In the genomic region with DNA sequence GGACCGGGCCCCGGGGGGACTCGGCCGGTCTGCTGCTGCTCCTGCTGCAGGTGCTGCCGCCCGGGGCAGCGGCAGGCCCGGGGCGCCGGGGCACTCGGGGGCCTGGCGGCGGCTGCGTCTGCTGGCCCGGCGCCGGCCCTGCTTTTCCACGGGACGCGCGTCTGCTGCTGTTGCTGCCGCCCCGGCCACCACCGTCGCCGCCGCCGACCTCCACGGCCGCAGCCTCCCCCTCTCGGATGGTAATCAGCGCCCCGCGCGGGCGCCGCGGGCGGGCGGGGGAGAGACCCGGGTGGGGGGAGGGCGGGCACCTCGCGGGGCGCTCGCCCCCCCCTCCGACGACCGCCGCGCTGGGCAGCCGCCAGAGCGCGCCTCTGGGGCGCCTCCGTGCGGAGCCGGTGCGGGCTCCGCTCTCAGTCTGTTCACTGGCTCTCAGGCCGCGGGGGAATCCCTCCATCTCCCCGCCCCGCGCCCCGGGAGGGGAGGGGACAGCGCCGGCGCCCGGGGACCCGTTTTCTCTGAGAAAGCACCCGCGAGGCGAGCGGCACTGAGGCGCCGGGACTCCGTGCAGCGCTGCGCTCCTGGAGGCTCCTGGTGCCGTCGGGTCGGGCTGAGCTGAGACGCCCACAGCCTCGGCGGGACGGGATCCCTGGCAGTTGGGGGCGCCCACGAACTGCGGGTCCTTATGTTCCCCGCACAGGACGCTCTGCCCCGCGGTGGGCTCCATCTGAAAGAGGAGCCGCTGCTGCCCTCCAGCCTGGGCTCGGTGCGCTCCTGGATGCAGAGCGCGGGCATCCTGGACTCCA, we compare ENCODE assay signal across 8 mouse cellular contexts. TPM values are rescaled to one million over a fixed set of nuclear protein-coding genes. Genes with fewer than 3 reads are reported as not detected.
DNase-seq lines count a peak whose midpoint lies in the region; ATAC-seq and TF ChIP-seq lines count a peak whose summit lies in the region.

No protein-coding gene starts in this region.

- H3K9ac ChIP-seq in embryonic facial prominence, embryonic 11.5 days (replicated peaks; ENCODE audit: low read length) = peak overlapping the region; percentile 78
- peak overlapping the region; percentile 88 for H3K9ac ChIP-seq in midbrain, embryonic 16.5 days (ENCODE audit: low read depth, low read length)

- no peak overlapping the region; the same call in 1 of the 2 replicates for H3K27ac ChIP-seq in embryonic facial prominence, embryonic 11.5 days (replicated peaks; ENCODE audit: low read depth, low read length)
- peak overlapping the region; percentile 82 for H3K27ac ChIP-seq in limb, embryonic 10.5 days
- peak overlapping the region; percentile 80 for H3K27ac ChIP-seq in midbrain, embryonic 16.5 days (ENCODE audit: low read length)
- H3K27ac ChIP-seq in testis, adult 2 months (ENCODE audit: control insufficient read depth, insufficient read depth, low read depth, low read length) = no peak overlapping the region

- under 1% methylated on average over 70 of the region's 99 CpGs for WGBS in embryonic facial prominence, embryonic 11.5 days
- WGBS in limb, embryonic 10.5 days = 1% methylated on average over 89 of the region's 99 CpGs
- WGBS in midbrain, embryonic 16.5 days = under 1% methylated on average over 43 of the region's 99 CpGs

- H3K4me3 ChIP-seq in embryonic facial prominence, embryonic 11.5 days (ENCODE audit: low read depth, low read length) = peak overlapping the region; percentile 72
- H3K4me3 ChIP-seq in limb, embryonic 10.5 days = peak overlapping the region; percentile 74
- peak overlapping the region; percentile 85 for H3K4me3 ChIP-seq in midbrain, embryonic 16.5 days (ENCODE audit: low read depth, low read length)
- peak overlapping the region; percentile 66 for H3K4me3 ChIP-seq in testis, adult 2 months (ENCODE audit: control insufficient read depth, low read depth, low read length)

- no peaks in the 10 kb centered on the region for H3K36me3 ChIP-seq in embryonic facial prominence, embryonic 11.5 days (replicated peaks; ENCODE audit: control insufficient read depth, insufficient read depth, low read depth, low read length)
- H3K36me3 ChIP-seq in limb, embryonic 10.5 days = no peaks in the 10 kb centered on the region
- H3K36me3 ChIP-seq in midbrain, embryonic 16.5 days (ENCODE audit: control insufficient read depth, insufficient read depth, low read length) = no peaks in the 10 kb centered on the region
- no peaks in the 10 kb centered on the region for H3K36me3 ChIP-seq in testis, adult 2 months (ENCODE audit: control insufficient read depth, insufficient read depth, low read length)

- TF ChIP-seq POLR2A in testis, adult 2 months (IDR thresholded peaks at IDR 0.05; ENCODE audit: control insufficient read depth, low read depth, low read length) = no peak

- intact Hi-C loops in heart, postnatal 36 days (cut with DNase I) = loop anchor here (1.0 to 2.0 kb wide), 2 partner anchors 67 to 116 kb away; no protein-coding TSS in a partner anchor

- no peak for TF ChIP-seq CTCF in testis, adult 2 months (IDR thresholded peaks at IDR 0.05; ENCODE audit: control insufficient read depth, insufficient read depth, insufficient replicate concordance, low read depth, low read length)

- peak overlapping the region; percentile 87 for H3K4me2 ChIP-seq in embryonic facial prominence, embryonic 11.5 days (ENCODE audit: low read depth, low read length)
- H3K4me2 ChIP-seq in midbrain, embryonic 16.5 days (ENCODE audit: low read length) = peak overlapping the region; percentile 76

- H3K4me1 ChIP-seq in embryonic facial prominence, embryonic 11.5 days (ENCODE audit: control insufficient read depth, insufficient read depth, low read length) = peaks cover 4% of the 10 kb centered on the region; the same call in 1 of the 2 replicates
- H3K4me1 ChIP-seq in limb, embryonic 10.5 days = peaks cover 43% of the 10 kb centered on the region
- peaks cover 20% of the 10 kb centered on the region for H3K4me1 ChIP-seq in midbrain, embryonic 16.5 days (ENCODE audit: control insufficient read depth, insufficient read depth, low read length)
- H3K4me1 ChIP-seq in testis, adult 2 months (ENCODE audit: control insufficient read depth, insufficient read depth, low read length) = peaks cover 10% of the 10 kb centered on the region

- H3K9me3 ChIP-seq in embryonic facial prominence, embryonic 11.5 days (replicated peaks; ENCODE audit: control insufficient read depth, low read length) = no peaks in the 10 kb centered on the region
- no peaks in the 10 kb centered on the region for H3K9me3 ChIP-seq in limb, embryonic 10.5 days (replicated peaks)
- H3K9me3 ChIP-seq in midbrain, embryonic 16.5 days (replicated peaks; ENCODE audit: control insufficient read depth, low read length, poor library complexity, severe bottlenecking) = no peaks in the 10 kb centered on the region

- DNase-seq in adrenal gland, adult (ENCODE audit: inconsistent age in 2 of 2, low spot score in 1 of 2) = peak; percentile 61 to 81
- no peak for DNase-seq in adrenal gland, postnatal 4 days (ENCODE audit: low spot score in 2 of 2)
- peak; percentile 70 for DNase-seq in MN1 (ENCODE audit: low spot score)
- peak; percentile 67 for DNase-seq in embryonic facial prominence, embryonic 11.5 days (ENCODE audit: low spot score)
- DNase-seq in heart, postnatal 36 days = peak; percentile 45 to 63
- DNase-seq in limb, embryonic 10.5 days (ENCODE audit: low spot score) = peak; percentile 71

- peak; percentile 40 for ATAC-seq in embryonic facial prominence, embryonic 11.5 days (replicated peaks; ENCODE audit: insufficient number of reproducible peaks, low FRiP score, low TSS enrichment, low read depth)
- peak; percentile 68 for ATAC-seq in midbrain, embryonic 16.5 days

- H3K27me3 ChIP-seq in embryonic facial prominence, embryonic 11.5 days (ENCODE audit: control insufficient read depth, insufficient read depth, low read length) = peaks cover 6% of the 10 kb centered on the region; the same call in 1 of the 2 replicates
- H3K27me3 ChIP-seq in limb, embryonic 10.5 days (ENCODE audit: low read depth, poor library complexity, severe bottlenecking) = peaks cover 62% of the 10 kb centered on the region
- no peaks in the 10 kb centered on the region for H3K27me3 ChIP-seq in midbrain, embryonic 16.5 days (ENCODE audit: control insufficient read depth, insufficient read depth, low read depth, low read length)
- no peaks in the 10 kb centered on the region for H3K27me3 ChIP-seq in testis, adult 2 months (ENCODE audit: control insufficient read depth, insufficient read depth, low read length)

RNA-seq across cellular contexts. Expression of gene Ebf4, which starts 0.6 kb away (rescaled TPM):
- 10 to 100 TPM; 10.7 to 12.8 TPM for total RNA-seq in adrenal gland, postnatal 4 days (2021)
- polyA plus RNA-seq in embryonic facial prominence, embryonic 11.5 days (2014; fragmentation: Nextera tagmentation; extraction: Ambion mirVana) = 1.3 and 1.4 TPM in 2 replicates
- under 1 TPM; 0.47 to 0.60 TPM for total RNA-seq in heart, postnatal 36 days (2021)
- 0.34 and 0.90 TPM in 2 replicates for polyA plus RNA-seq in limb, embryonic 10.5 days (2016; fragmentation: Nextera tagmentation; extraction: Ambion mirVana)
- polyA plus RNA-seq in midbrain, embryonic 16.5 days (2015; fragmentation: Nextera tagmentation; extraction: Ambion mirVana) = 3.7 and 4.6 TPM in 2 replicates
- 1.9 and 2.4 TPM in 2 replicates for polyA plus RNA-seq in testis, adult 2 months (2012; rRNA removed)

RNA-seq across cellular contexts. Expression of gene Idh3b, which starts 11.2 kb away (rescaled TPM):
- 100 to 1,000 TPM; 287 to 314 TPM for total RNA-seq in adrenal gland, postnatal 4 days (2021)
- 145 and 160 TPM in 2 replicates for polyA plus RNA-seq in embryonic facial prominence, embryonic 11.5 days (2014; fragmentation: Nextera tagmentation; extraction: Ambion mirVana)
- 100 to 1,000 TPM; 794 to 801 TPM for total RNA-seq in heart, postnatal 36 days (2021)
- polyA plus RNA-seq in limb, embryonic 10.5 days (2016; fragmentation: Nextera tagmentation; extraction: Ambion mirVana) = 136 and 140 TPM in 2 replicates
- 170 and 186 TPM in 2 replicates for polyA plus RNA-seq in midbrain, embryonic 16.5 days (2015; fragmentation: Nextera tagmentation; extraction: Ambion mirVana)
- polyA plus RNA-seq in testis, adult 2 months (2012; rRNA removed) = 148 and 153 TPM in 2 replicates

RNA-seq across cellular contexts. Expression of gene Nop56, which starts 21.3 kb away (rescaled TPM):
- 100 to 1,000 TPM; 129 to 137 TPM for total RNA-seq in adrenal gland, postnatal 4 days (2021)
- 356 and 411 TPM in 2 replicates for polyA plus RNA-seq in embryonic facial prominence, embryonic 11.5 days (2014; fragmentation: Nextera tagmentation; extraction: Ambion mirVana)
- 10 to 100 TPM; 31.6 to 36.7 TPM for total RNA-seq in heart, postnatal 36 days (2021)
- 440 and 499 TPM in 2 replicates for polyA plus RNA-seq in limb, embryonic 10.5 days (2016; fragmentation: Nextera tagmentation; extraction: Ambion mirVana)
- 237 and 239 TPM in 2 replicates for polyA plus RNA-seq in midbrain, embryonic 16.5 days (2015; fragmentation: Nextera tagmentation; extraction: Ambion mirVana)
- 20.4 and 24.6 TPM in 2 replicates for polyA plus RNA-seq in testis, adult 2 months (2012; rRNA removed)

Comparison
In these comparisons a context has a peak if more than half of its experiments do, and no peak if none do; other contexts are left out.
1. DNase-seq: peak in adrenal gland, adult (2 of 2), MN1 (single experiment), embryonic facial prominence, embryonic 11.5 days (single experiment), heart, postnatal 36 days (2 of 2) and limb, embryonic 10.5 days (single experiment); none in adrenal gland, postnatal 4 days (0 of 2).
2. H3K27ac ChIP-seq: peak in limb, embryonic 10.5 days (single experiment) and midbrain, embryonic 16.5 days (single experiment); none in embryonic facial prominence, embryonic 11.5 days (single experiment) and testis, adult 2 months (single experiment).
3. Peak in every context shown above with its lines, with median percentiles within 50 percentile points of each other: H3K4me3 ChIP-seq.